Mouse (Mus musculus) bone marrow macrophage, adult 2 months (primary cell): ENCODE data around the gene Ncoa3.

ENCODE experiments used
- CTCF ChIP-seq: IDR thresholded peaks from 2 replicates; pipeline ENCODE4 v1.5.1; 2012; ENCODE audit warnings: low read depth, mild to moderate bottlenecking, low read length, moderate library complexity
- POLR2A ChIP-seq: IDR thresholded peaks from 2 replicates; pipeline ENCODE4 v1.6.1; 2012; ENCODE audit warnings: mild to moderate bottlenecking, low read depth, low read length, borderline replicate concordance

DNA sequence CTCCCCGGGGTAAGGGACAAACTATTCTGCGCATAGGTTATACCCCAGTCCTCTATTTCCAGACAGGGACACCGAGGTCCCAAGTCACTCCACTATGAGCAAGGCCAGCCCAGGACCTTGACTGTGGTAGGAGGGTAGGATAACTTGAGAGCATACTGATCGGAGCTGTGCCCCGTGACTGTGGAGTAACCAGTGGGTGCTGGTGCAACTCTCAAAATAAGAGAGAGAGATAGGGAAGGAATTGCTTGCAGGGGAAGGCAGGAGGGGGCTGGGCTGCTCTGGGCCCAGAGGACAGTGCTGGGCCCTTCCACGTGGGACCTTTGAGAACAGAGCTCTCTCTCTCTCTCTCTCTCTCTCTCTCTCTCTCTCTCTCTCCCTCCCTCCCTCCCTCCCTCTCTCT, 103.9 kb downstream of the Ncoa3 start:
- no peak for TF ChIP-seq POLR2A
- no peak for TF ChIP-seq CTCF
